Comparison of ENCODE assay signal across 21 mouse cellular contexts in the genomic region with DNA sequence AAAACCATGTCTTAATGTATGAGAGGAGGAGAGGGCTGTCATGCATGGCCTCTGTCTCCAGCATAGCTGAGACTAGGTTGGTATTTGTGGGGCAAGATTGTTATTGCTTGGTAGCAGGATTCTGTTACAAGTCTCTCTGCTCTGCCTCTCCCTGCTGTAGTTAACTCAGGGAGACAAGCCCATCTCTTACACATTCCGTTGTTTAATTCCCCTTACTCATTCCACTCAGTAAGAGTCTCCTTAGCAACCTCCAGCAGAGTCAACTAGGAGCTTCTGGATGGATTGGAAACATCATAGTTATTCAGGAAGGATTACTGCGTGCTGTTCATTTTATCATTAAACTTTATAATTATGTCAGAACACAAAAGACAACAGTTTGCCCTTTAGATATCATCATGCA.
DNase-seq lines count a peak whose midpoint lies in the region; ATAC-seq and TF ChIP-seq lines count a peak whose summit lies in the region.
"Had no signal": no experiment of that assay in that cellular context is flagged by ENCODE, and none has a peak within 500 bp of the region (broad histone marks: within the 10 kb centered on the region; RNA-seq: fewer than 3 reads in every experiment).

No protein-coding gene starts in this region.

- H3K4me2 ChIP-seq in forebrain, postnatal 0 days (ENCODE audit: low read depth) = no peak overlapping the region
- H3K4me2 ChIP-seq in forebrain, embryonic 15.5 days (replicated peaks) = no peak overlapping the region
- H3K4me2 ChIP-seq in midbrain, postnatal 0 days (ENCODE audit: low read depth, low read length, poor library complexity, severe bottlenecking) = no peak overlapping the region

- no peak overlapping the region for H3K9ac ChIP-seq in forebrain, postnatal 0 days
- no peak overlapping the region for H3K9ac ChIP-seq in forebrain, embryonic 15.5 days (replicated peaks)
- H3K9ac ChIP-seq in midbrain, postnatal 0 days (replicated peaks; ENCODE audit: low read length, poor library complexity, severe bottlenecking) = no peak overlapping the region

- CTCF ChIA-PET in Patski (lab: Charles Lee) = interaction anchor here (1.1 kb wide), 1 partner anchor 232 kb away, joined by 3 read pairs; no protein-coding TSS in a partner anchor

- no peaks in the 10 kb centered on the region for H3K4me1 ChIP-seq in forebrain, postnatal 0 days (ENCODE audit: insufficient read depth)
- H3K4me1 ChIP-seq in forebrain, embryonic 15.5 days = no peaks in the 10 kb centered on the region
- peaks cover 35% of the 10 kb centered on the region for H3K4me1 ChIP-seq in midbrain, embryonic 10.5 days
- H3K4me1 ChIP-seq in midbrain, postnatal 0 days (ENCODE audit: insufficient read depth, low read length) = no peaks in the 10 kb centered on the region

- no peaks in the 10 kb centered on the region for H3K27me3 ChIP-seq in forebrain, postnatal 0 days (ENCODE audit: insufficient read depth, low read length)
- no peaks in the 10 kb centered on the region for H3K27me3 ChIP-seq in forebrain, embryonic 15.5 days
- H3K27me3 ChIP-seq in midbrain, embryonic 10.5 days (ENCODE audit: low read depth, poor library complexity, severe bottlenecking) = peaks cover 9% of the 10 kb centered on the region; the same call in 1 of the 2 replicates
- no peaks in the 10 kb centered on the region for H3K27me3 ChIP-seq in midbrain, postnatal 0 days (ENCODE audit: insufficient read depth, low read length)
- no peaks in the 10 kb centered on the region for H3K27me3 ChIP-seq in Patski
- H3K27me3 ChIP-seq: CH12.LX had no signal

- DNase-seq in forebrain, postnatal 0 days = no peak
- peak; percentile 11 for DNase-seq in midbrain, embryonic 10.5 days (ENCODE audit: low spot score)
- DNase-seq in midbrain, postnatal 0 days (ENCODE audit: low spot score) = no peak
- DNase-seq in Patski (ENCODE audit: low read depth, low spot score) = no peak
- DNase-seq in lung, postnatal 36 days = no peak
- DNase-seq: adrenal gland, adult 2 months; adrenal gland, adult 8-10 months; adrenal gland, postnatal 10 days; adrenal gland, postnatal 14 days; adrenal gland, postnatal 25 days; adrenal gland, postnatal 36 days; B cell, adult 2 months; cerebellum, adult 11 months; cerebellum, adult 11-12 months; cerebellum, adult 18-20 months; cerebellum, adult 2 months had no signal

- H3K9me3 ChIP-seq in forebrain, postnatal 0 days (ENCODE audit: low read length) = no peaks in the 10 kb centered on the region
- no peaks in the 10 kb centered on the region for H3K9me3 ChIP-seq in forebrain, embryonic 15.5 days
- no peaks in the 10 kb centered on the region for H3K9me3 ChIP-seq in midbrain, embryonic 10.5 days (replicated peaks)
- no peaks in the 10 kb centered on the region for H3K9me3 ChIP-seq in midbrain, postnatal 0 days (ENCODE audit: low read length)

- in situ Hi-C loops in Patski (cut with MboI; ENCODE audit: low pct_unique_long_range_greater_than_20kb) = loop anchor here (25.0 kb wide), 1 partner anchor 1057 kb away; the partner anchor contains the start of gene Cntnap5c

- peak; percentile 58 for ATAC-seq in forebrain, postnatal 0 days
- ATAC-seq in forebrain, embryonic 15.5 days (replicated peaks) = no peak
- no peak for ATAC-seq in midbrain, postnatal 0 days (ENCODE audit: low FRiP score)
- peak; percentile 51 for ATAC-seq in Patski
- ATAC-seq: activated CD4-positive, CD25-positive, alpha-beta regulatory T cell, adult 4 months; CD4-positive, CD25-positive, alpha-beta regulatory T cell, adult 4 months had no signal

- 45% methylated on average over 2 of the region's 2 CpGs for WGBS in forebrain, postnatal 0 days
- WGBS in forebrain, embryonic 15.5 days = 43% methylated on average over 2 of the region's 2 CpGs
- WGBS in midbrain, embryonic 10.5 days = 54% methylated on average over 2 of the region's 2 CpGs
- 41% methylated on average over 2 of the region's 2 CpGs for WGBS in midbrain, postnatal 0 days

- TF ChIP-seq CTCF in forebrain, postnatal 0 days (IDR thresholded peaks at IDR 0.05; ENCODE audit: low read depth) = no peak
- no peak for TF ChIP-seq CTCF in midbrain, postnatal 0 days (IDR thresholded peaks at IDR 0.05)
- no peak for TF ChIP-seq CTCF in Patski (IDR thresholded peaks at IDR 0.05)

- H3K27ac ChIP-seq in forebrain, postnatal 0 days (ENCODE audit: low read depth, low read length) = no peak overlapping the region
- no peak overlapping the region for H3K27ac ChIP-seq in forebrain, embryonic 15.5 days (replicated peaks)
- 0 out of 2 replicates have a peak overlapping the region, but pooled peaks have one; percentile 10 for H3K27ac ChIP-seq in midbrain, embryonic 10.5 days (replicated peaks)
- no peak overlapping the region for H3K27ac ChIP-seq in midbrain, postnatal 0 days (ENCODE audit: low read depth, low read length)

- POLR2A ChIA-PET in Patski (lab: Charles Lee) = no interaction called here

- H3K36me3 ChIP-seq in forebrain, postnatal 0 days (ENCODE audit: insufficient read depth) = no peaks in the 10 kb centered on the region
- no peaks in the 10 kb centered on the region for H3K36me3 ChIP-seq in forebrain, embryonic 15.5 days
- no peaks in the 10 kb centered on the region for H3K36me3 ChIP-seq in midbrain, embryonic 10.5 days
- H3K36me3 ChIP-seq in midbrain, postnatal 0 days (ENCODE audit: insufficient read depth, low read length) = no peaks in the 10 kb centered on the region
- H3K36me3 ChIP-seq: G1E had no signal

- no peak overlapping the region for H3K4me3 ChIP-seq in forebrain, postnatal 0 days (ENCODE audit: low read depth, low read length)
- H3K4me3 ChIP-seq in forebrain, embryonic 15.5 days = no peak overlapping the region
- no peak overlapping the region for H3K4me3 ChIP-seq in midbrain, embryonic 10.5 days
- H3K4me3 ChIP-seq in midbrain, postnatal 0 days (ENCODE audit: low read depth, low read length) = no peak overlapping the region

Comparison
In these comparisons a context has a peak if more than half of its experiments do, and no peak if none do; other contexts are left out.
1. ATAC-seq: peak in forebrain, postnatal 0 days (single experiment) and Patski (single experiment); none in forebrain, embryonic 15.5 days (single experiment) and midbrain, postnatal 0 days (single experiment).